Mouse (Mus musculus): ENCODE measurements around the gene Itprid2.

DNA sequence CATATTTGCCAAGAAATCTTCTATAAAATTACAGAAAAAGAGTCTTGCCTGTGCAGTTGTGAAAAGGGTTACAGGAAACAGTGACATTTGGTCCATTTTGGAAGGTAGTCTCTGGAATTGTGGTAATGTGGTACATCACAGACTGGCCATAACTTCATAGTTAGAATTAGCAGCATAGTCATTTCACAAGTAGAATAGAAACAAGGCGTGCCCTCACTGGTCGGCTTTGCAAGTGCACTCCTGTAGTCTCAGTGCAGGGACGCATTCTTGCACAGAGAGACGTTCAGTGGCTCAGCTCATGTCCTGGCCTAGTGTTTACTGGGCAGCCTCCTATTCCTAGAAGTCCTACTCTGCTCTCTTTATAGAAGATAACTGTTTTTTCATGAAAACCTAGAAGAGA, 17.4 kb downstream of the Itprid2 start:
- TF ChIP-seq CTCF (IDR thresholded peaks at IDR 0.05; ENCODE audit: borderline replicate concordance, control insufficient read depth, extremely low read depth, insufficient read depth, low read length, poor library complexity) = no peak
- no peak for TF ChIP-seq POLR2A (IDR thresholded peaks at IDR 0.05; ENCODE audit: control insufficient read depth, extremely low read depth, insufficient read depth, low read length, poor library complexity)
